Comparison of ENCODE assay signal across 9 mouse cellular contexts in the genomic region with DNA sequence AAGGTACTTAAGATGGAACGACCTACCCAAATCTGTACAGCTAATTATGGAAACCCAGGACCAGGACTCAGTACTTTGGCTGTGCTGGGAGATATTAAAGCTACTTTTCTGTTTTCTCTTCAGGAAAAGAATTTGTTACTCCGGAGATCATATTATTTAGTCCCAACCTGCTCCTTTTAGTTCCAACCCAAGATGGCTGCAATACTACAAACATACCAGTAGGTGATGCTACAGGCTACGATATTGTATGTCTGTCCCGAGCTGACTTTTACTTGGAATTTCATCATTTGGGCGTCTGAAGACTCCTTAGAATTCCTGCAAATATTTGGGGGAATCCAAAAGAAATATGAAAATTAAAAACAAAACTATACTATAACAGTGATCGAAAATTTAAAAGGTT. TPM values are rescaled to one million over a fixed set of nuclear protein-coding genes. Genes with fewer than 3 reads are reported as not detected.
A peak's percentile ranks its signal among the peaks of the same experiment; 100 is the strongest.
DNase-seq lines count a peak whose midpoint lies in the region; ATAC-seq lines count a peak whose summit lies in the region.
"Had no signal": no experiment of that assay in that cellular context is flagged by ENCODE, and none has a peak within 500 bp of the region (broad histone marks: within the 10 kb centered on the region; RNA-seq: fewer than 3 reads in every experiment).

No protein-coding gene starts in this region.

- no peaks in the 10 kb centered on the region for H3K27me3 ChIP-seq in neural tube, embryonic 15.5 days (replicated peaks)

- H3K9ac ChIP-seq in neural tube, embryonic 15.5 days (replicated peaks), result no peak overlapping the region
- H3K9ac ChIP-seq: limb, embryonic 15.5 days had no signal

- H3K4me2 ChIP-seq in neural tube, embryonic 15.5 days, result peak overlapping the region; percentile 25; the same call in 1 of the 2 replicates
- H3K4me2 ChIP-seq: limb, embryonic 15.5 days had no signal

- no peak overlapping the region for H3K27ac ChIP-seq in neural tube, embryonic 15.5 days (replicated peaks)
- H3K27ac ChIP-seq: limb, embryonic 15.5 days had no signal

- no peak overlapping the region for H3K4me3 ChIP-seq in neural tube, embryonic 15.5 days (replicated peaks)
- H3K4me3 ChIP-seq: limb, embryonic 15.5 days had no signal

- 11% methylated on average over 6 of the region's 6 CpGs for WGBS in neural tube, embryonic 15.5 days

- peaks cover 7% of the 10 kb centered on the region; the same call in 1 of the 2 replicates for H3K4me1 ChIP-seq in neural tube, embryonic 15.5 days
- H3K4me1 ChIP-seq: limb, embryonic 15.5 days had no signal

- no peaks in the 10 kb centered on the region for H3K36me3 ChIP-seq in neural tube, embryonic 15.5 days
- H3K36me3 ChIP-seq: limb, embryonic 15.5 days had no signal

- no peak for ATAC-seq in neural tube, embryonic 15.5 days (ENCODE audit: low FRiP score)
- ATAC-seq in common myeloid progenitor, adult 5-6 weeks (replicated peaks; ENCODE audit: low read depth, poor library complexity, severe bottlenecking), result peak; percentile 67
- peak; percentile 68 for ATAC-seq in megakaryocyte, adult 5-6 weeks (ENCODE audit: poor library complexity, severe bottlenecking)

- H3K9me3 ChIP-seq in neural tube, embryonic 15.5 days (replicated peaks), result no peaks in the 10 kb centered on the region
- H3K9me3 ChIP-seq: limb, embryonic 15.5 days had no signal

- intact Hi-C loops in heart, postnatal 36 days (cut with DNase I), result no loop called here

- DNase-seq in heart, adult 8-10 months (ENCODE audit: low spot score), result peak; percentile 48
- no peak for DNase-seq in heart, postnatal 36 days
- no peak for DNase-seq in neural tube, embryonic 10.5 days (ENCODE audit: extremely low spot score, low spot score)
- no peak for DNase-seq in frontal cortex, postnatal 14 days (ENCODE audit: low spot score in 2 of 2)
- no peak for DNase-seq in thymus, postnatal 36 days

RNA-seq across cellular contexts. Expression of a gene that starts 32.6 kb away (rescaled TPM):
- total RNA-seq in heart, adult 8-10 months (2022), result 1 to 10 TPM; 3.1 to 4.2 (median 3.6) TPM
- 1 to 10 TPM; 4.4 to 4.8 TPM for total RNA-seq in heart, postnatal 36 days (2021)
- 3.7 and 3.8 TPM in 2 replicates for polyA plus RNA-seq in neural tube, embryonic 15.5 days (2015; fragmentation: Nextera tagmentation; extraction: Ambion mirVana)
- total RNA-seq in common myeloid progenitor, adult 5-6 weeks (2017), result 17.5 and 20.4 TPM in 2 replicates
- total RNA-seq in megakaryocyte, adult 5-6 weeks (2015), result 14.1 and 15.5 TPM in 2 replicates
- total RNA-seq in megakaryocyte, adult 5-6 weeks (2017), result 14.8 and 15.1 TPM in 2 replicates
